ENCODE assay signal across 7 mouse cellular contexts in genomic region chr9:58489133-58489864, GRCm38 (mm10). TPM values are rescaled to one million over a fixed set of nuclear protein-coding genes. Genes with fewer than 3 reads are reported as not detected.
DNase-seq lines count a peak whose midpoint lies in the region; ATAC-seq and TF ChIP-seq lines count a peak whose summit lies in the region.

No protein-coding gene starts in this region.

- 4% methylated on average over 13 of the region's 13 CpGs for WGBS in forebrain, embryonic 16.5 days
- 5% methylated on average over 13 of the region's 13 CpGs for WGBS in liver, postnatal 0 days (ENCODE audit: insufficient replicate concordance)

- no peaks in the 10 kb centered on the region for H3K9me3 ChIP-seq in forebrain, embryonic 16.5 days (ENCODE audit: control insufficient read depth, low read length)
- H3K9me3 ChIP-seq in liver, postnatal 0 days (ENCODE audit: low read length), result no peaks in the 10 kb centered on the region

- TF ChIP-seq EP300 in liver, postnatal 0 days (IDR thresholded peaks at IDR 0.05; ENCODE audit: low read depth), result no peak

- ATAC-seq in forebrain, embryonic 16.5 days, result peak; percentile 62
- no peak for ATAC-seq in liver, postnatal 0 days
- ATAC-seq in erythroid progenitor cell, adult 5-6 weeks (replicated peaks; ENCODE audit: low FRiP score, poor library complexity, severe bottlenecking), result no peak

- peak overlapping the region; percentile 66 for H3K4me3 ChIP-seq in forebrain, embryonic 16.5 days (replicated peaks; ENCODE audit: low read length)
- H3K4me3 ChIP-seq in liver, postnatal 0 days (ENCODE audit: low read depth, low read length), result peak overlapping the region; percentile 42

- no peak for TF ChIP-seq CTCF in liver, postnatal 0 days (IDR thresholded peaks at IDR 0.05; ENCODE audit: low read depth)

- H3K27me3 ChIP-seq in forebrain, embryonic 16.5 days (replicated peaks; ENCODE audit: control insufficient read depth, insufficient read depth, low read length), result no peaks in the 10 kb centered on the region
- peaks cover 61% of the 10 kb centered on the region for H3K27me3 ChIP-seq in liver, postnatal 0 days (ENCODE audit: insufficient read depth, low read length)

- H3K4me2 ChIP-seq in forebrain, embryonic 16.5 days (ENCODE audit: low read length), result peak overlapping the region; percentile 91
- peak overlapping the region; percentile 77; the same call in 1 of the 2 replicates for H3K4me2 ChIP-seq in liver, postnatal 0 days (ENCODE audit: low read depth, low read length)

- H3K4me1 ChIP-seq in forebrain, embryonic 16.5 days (replicated peaks; ENCODE audit: control insufficient read depth, insufficient read depth, low read length), result peaks cover 30% of the 10 kb centered on the region
- peaks cover 7% of the 10 kb centered on the region for H3K4me1 ChIP-seq in liver, postnatal 0 days (ENCODE audit: insufficient read depth)

- H3K36me3 ChIP-seq in forebrain, embryonic 16.5 days (ENCODE audit: control insufficient read depth, insufficient read depth), result 0 out of 2 replicates have a peak, but pooled peaks cover 2% of the 10 kb centered on the region
- no peaks in the 10 kb centered on the region for H3K36me3 ChIP-seq in liver, postnatal 0 days (replicated peaks; ENCODE audit: insufficient read depth, low read length)

- H3K9ac ChIP-seq in forebrain, embryonic 16.5 days (replicated peaks; ENCODE audit: low read depth, low read length), result peak overlapping the region; percentile 94
- H3K9ac ChIP-seq in liver, postnatal 0 days (replicated peaks), result no peak overlapping the region

- H3K27ac ChIP-seq in forebrain, embryonic 16.5 days (ENCODE audit: low read length), result peak overlapping the region; percentile 17; the same call in 1 of the 2 replicates
- H3K27ac ChIP-seq in liver, postnatal 0 days (ENCODE audit: low read depth), result no peak overlapping the region

- DNase-seq in kidney, postnatal 10 days, result peak; percentile 43
- DNase-seq in kidney, postnatal 14 days, result no peak
- DNase-seq in cerebellum, adult 9-11 months, result peak; percentile 63
- DNase-seq in liver, postnatal 0 days, result no peak
- DNase-seq in adipocyte (ENCODE audit: low spot score), result no peak

RNA-seq across cellular contexts. Expression of gene Insyn1, which starts 0.9 kb away (rescaled TPM):
- 4.0 and 4.9 TPM in 2 replicates for polyA plus RNA-seq in forebrain, embryonic 16.5 days (2015; fragmentation: Nextera tagmentation; extraction: Ambion mirVana)
- not detected in 2 replicates for polyA plus RNA-seq in liver, postnatal 0 days (2015; fragmentation: Nextera tagmentation; extraction: Ambion mirVana)
- not detected in 2 replicates for total RNA-seq in erythroid progenitor cell, adult 5-6 weeks (2015; ENCODE audit: low replicate concordance)
- total RNA-seq in erythroid progenitor cell, adult 5-6 weeks (2017; ENCODE audit: low replicate concordance), result not detected in 2 replicates

Comparison
In these comparisons a context has a peak if more than half of its experiments do, and no peak if none do; other contexts are left out.
1. DNase-seq: peak in kidney, postnatal 10 days (single experiment) and cerebellum, adult 9-11 months (single experiment); none in kidney, postnatal 14 days (single experiment), liver, postnatal 0 days (single experiment) and adipocyte (single experiment).